Mouse (Mus musculus): Measurements from ENCODE around the gene Focad.
"Not testable (repeated sequence)": the region's sequence is repeated elsewhere in the genome, so short reads cannot be mapped to it uniquely, and the experiment has no call there.

Gene Focad

GRCm38 (mm10) chr4:88309676-88310075, 215.2 kb downstream of the Focad start:
- peak; percentile 57 for DNase-seq

GRCm38 (mm10) chr4:88314898-88315297, 220.5 kb downstream of the Focad start:
- no peak for DNase-seq

- no peak for DNase-seq
Observed at GRCm38 (mm10) chr4:88320067-88320466, 225.6 kb downstream of the Focad start.

- no peak for DNase-seq
Observed at GRCm38 (mm10) chr4:88325392-88325791, 231.0 kb downstream of the Focad start.

DNA sequence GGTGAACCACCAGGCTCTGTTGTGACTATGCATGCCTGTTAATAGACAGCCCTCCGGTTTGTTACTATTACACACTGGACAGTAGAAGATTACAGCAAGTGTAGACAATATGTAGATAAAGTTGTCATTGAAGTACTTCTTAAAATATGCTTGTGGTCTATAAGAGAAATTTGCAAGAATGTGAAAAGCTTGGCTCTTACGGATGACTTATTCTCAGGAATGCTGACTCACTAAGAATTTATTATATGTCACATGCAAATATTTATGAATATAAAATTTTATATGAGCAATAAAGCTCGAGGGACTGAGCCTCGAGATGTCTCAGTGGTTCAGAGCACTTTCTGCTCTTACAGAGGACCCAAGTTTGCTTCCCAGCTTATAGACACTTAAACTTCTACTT, 240.1 kb downstream of the Focad start:
- no peak for DNase-seq

DNA sequence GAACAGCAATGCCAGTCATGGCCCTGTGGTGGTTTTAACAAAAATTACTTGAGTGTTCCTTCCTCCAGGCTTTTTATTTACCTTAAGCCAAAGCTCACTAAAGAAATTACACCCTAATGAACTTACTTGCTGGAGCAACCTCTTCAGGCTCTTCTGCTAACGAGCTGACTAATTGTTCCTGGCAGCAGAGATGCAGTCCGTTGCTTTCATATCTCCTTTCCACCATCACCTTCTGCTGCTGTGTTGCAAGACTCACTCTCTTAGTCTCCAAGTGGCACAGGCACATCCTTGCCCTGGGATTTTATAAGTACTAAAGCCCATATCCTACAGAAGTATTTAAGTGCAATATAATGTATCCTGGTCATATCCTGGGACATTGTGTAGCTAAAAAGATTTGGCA, 242.3 kb downstream of the Focad start:
- DNase-seq = no peak

DNA sequence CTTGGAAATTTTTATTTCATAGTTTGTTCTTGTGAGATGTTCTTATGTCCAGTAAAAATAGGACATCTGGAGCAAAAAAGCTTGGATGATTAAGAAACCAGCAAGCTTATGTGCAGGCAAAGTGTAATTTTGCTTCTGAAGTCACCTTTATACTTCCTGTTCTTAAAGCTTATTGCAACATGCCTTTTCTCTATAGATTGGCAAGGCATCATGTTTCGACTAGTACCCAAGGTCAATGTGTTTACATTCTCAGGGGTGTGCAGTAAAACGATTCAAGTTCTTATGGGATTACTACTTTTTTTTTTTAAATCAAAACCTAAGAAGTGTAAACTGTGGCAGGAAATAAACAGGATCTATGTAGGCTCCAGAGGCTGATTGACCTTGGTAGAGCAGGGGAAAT, 242.9 kb downstream of the Focad start:
- no peak for DNase-seq

DNA sequence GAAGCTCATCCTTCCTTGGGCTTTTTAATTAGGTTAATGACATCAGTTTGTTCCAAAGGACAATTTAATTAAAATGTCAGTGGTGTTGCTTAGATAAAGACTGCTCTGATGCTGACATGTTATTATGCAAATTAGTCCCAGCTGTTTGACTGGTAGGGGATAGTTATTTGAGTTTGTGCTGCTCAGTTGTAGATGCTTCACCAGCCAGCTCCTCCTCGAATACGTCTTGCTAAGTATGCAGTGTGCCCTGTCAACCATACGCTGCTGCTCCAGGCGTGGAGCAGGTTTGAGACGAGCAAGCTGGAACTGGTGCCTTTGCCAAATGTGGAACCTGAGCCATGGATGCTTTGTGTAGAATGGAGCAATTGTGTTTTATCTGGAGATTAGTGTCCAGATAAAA, 243.7 kb downstream of the Focad start:
- DNase-seq = no peak

GRCm38 (mm10) chr4:88344468-88344867, 250.0 kb downstream of the Focad start:
- no peak for DNase-seq

GRCm38 (mm10) chr4:88345065-88345464, 250.6 kb downstream of the Focad start:
- no peak for DNase-seq

DNA sequence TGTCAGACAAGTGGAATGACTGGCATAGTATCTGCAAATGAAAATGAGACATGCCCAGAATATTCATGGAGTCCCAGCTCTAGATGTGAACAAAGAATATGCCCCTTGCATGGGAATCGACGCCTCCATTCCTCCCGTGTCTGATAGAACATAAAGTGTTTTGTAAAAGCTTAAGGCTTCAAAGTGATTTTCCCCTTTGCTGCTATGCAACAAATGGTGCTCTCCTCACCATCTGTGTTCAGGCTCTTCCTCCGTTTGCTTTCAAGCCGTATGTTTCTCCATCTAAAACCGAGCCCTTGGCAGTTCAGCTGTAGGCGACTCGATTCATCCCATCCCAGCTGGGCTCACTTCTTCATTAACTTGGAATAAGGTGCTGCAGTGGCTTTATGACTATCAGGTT, 251.5 kb downstream of the Focad start:
- DNase-seq = no peak

DNA sequence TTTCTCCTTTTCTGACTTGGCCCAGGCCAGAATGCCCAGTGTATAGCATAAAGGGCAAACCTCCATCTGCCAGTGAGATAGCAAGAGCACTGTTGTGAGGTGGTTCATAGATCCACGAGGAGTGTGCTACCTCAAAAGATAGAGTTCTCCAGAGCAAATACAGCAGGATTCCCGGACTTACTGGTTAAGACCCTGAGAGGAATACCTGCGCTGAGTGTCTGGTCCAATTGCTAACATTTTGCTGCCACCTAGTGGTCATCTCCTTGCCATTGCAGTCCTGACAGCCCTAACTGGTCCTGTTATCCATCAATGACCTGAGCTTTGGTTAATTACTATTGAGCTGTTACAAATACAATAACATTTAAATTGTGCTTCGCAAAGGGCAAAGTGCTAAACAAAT, 256.5 kb downstream of the Focad start:
- DNase-seq = peak; percentile 73

- DNase-seq = peak; percentile 38
Observed at GRCm38 (mm10) chr4:88356652-88357051, 262.2 kb downstream of the Focad start.

GRCm38 (mm10) chr4:88357431-88357830, 263.0 kb downstream of the Focad start:
- DNase-seq = no peak

DNA sequence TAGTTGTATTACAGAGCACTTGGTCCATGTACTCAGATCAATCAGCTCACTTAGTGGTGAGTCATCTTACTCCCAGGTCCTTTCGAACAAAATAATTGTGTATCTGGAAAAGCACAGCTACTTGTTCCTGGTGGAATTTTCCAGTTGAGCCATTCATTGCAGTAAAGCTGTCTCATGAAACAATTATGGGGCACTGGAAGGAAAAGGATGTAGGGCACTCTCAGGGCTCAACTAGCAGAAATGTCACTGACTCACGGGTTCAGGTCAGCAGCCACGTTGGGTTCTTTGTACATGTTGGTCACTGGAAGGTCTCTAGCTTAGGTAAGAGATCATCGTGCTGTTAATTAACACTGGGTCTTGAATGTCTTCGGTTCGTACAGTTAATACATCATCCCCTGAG, 275.5 kb downstream of the Focad start:
- DNase-seq = no peak

GRCm38 (mm10) chr4:88370819-88371218, 276.4 kb downstream of the Focad start:
- no peak for DNase-seq

- no peak for DNase-seq
Observed at GRCm38 (mm10) chr4:88372293-88373224, 278.1 kb downstream of the Focad start.

GRCm38 (mm10) chr4:88390036-88390435, 295.6 kb downstream of the Focad start:
- DNase-seq = no peak

DNA sequence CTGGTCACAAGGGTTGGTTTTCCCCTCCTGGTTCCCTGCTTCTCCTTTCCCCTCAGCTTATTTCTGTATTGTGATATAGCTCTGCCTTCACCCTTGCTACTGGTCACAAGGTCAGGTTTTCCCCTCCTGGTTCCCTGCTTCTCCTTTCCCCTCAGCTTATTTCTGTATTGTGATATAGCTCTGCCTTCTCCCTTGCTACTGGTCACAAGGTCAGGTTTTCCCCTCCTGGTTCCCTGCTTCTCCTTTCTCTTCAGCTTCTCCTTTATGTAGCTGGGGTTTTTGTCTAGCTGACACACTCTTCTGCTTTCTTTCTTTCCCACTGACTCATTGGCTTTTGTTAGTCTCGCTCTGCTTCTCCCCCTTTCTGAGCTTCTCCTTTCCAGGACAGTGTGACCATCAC, 296.2 kb downstream of the Focad start:
- not testable (repeated sequence) for DNase-seq

GRCm38 (mm10) chr4:88395717-88396116, 301.3 kb downstream of the Focad start:
- no peak for DNase-seq

DNA sequence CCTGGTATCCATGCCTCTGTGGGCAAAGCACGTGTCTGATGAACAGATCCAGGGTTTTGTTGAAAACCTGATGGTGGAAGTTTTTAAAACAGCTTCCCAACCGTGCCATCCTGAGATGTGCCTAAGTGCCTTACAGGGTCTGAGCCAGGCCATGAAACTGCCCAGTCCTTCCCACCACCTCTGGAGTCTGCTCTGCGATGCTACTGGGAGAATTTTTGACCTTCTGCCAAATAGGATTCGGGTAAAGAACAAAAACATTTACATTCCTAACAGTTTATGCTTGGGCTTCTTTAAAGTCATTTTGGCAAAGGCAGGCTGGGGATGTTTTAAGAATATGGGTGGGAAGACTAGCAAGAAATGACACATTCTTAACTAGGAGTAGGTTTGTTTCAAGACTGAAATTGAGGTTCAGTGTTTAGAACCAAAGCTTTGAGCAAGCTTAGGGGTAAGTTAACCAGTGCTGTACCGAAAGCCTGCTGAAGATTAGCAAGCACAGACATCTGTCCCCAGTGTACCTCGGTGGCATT, 302.6 kb downstream of the Focad start:
- no peak for DNase-seq

- DNase-seq = peak; percentile 11
Observed at GRCm38 (mm10) chr4:88400302-88400991, 306.0 kb downstream of the Focad start.

DNA sequence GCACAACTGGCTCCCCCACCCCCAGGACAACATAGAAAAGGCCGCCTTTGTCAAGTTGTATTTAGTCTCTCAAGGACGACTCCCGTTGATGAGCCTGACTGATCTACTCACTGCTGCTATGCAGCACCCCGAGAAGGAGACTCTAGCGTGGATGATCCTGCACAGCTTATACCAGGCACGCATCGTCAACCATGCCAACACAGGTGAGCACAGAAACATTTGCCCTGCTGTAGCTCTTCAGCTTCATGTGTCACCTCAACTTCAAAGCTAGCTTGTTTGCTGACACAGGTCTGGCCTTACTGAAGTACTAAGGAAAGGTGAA, 306.5 kb downstream of the Focad start:
- no peak for DNase-seq

GRCm38 (mm10) chr4:88402884-88403283, 308.5 kb downstream of the Focad start:
- no peak for DNase-seq

All from kidney, postnatal 10 days (tissue).